Mouse (Mus musculus) intestine, embryonic 15.5 days (tissue): ENCODE measurements around the gene Ift88. TPM values are rescaled to one million over a fixed set of nuclear protein-coding genes. Genes with fewer than 3 reads are reported as not detected.

Experiments used
- ATAC-seq: fragments of 200-750 bp; cut with Nextera tagmentation; 2 replicates; pipeline ENCODE4 v1.8.0; 2017; ENCODE audit warnings: moderate TSS enrichment, moderate library complexity
- H3K27ac ChIP-seq: fragments of 300-500 bp; sonication (generic); 2 replicates; pipeline ENCODE4 v1.5.1; 2015; ENCODE audit warnings: mild to moderate bottlenecking, inconsistent platforms
- H3K27me3 ChIP-seq: fragments of 300-500 bp; sonication (generic); replicated peaks from 2 replicates; pipeline ENCODE4 v1.6.1; 2015; ENCODE audit warnings: inconsistent platforms
- H3K36me3 ChIP-seq: fragments of 300-500 bp; sonication (generic); 2 replicates; pipeline ENCODE4 v1.6.1; 2015; ENCODE audit warnings: inconsistent platforms
- H3K4me1 ChIP-seq: fragments of 300-500 bp; sonication (generic); replicated peaks from 2 replicates; pipeline ENCODE4 v1.6.1; 2015; ENCODE audit warnings: inconsistent platforms
- H3K4me2 ChIP-seq: fragments of 300-500 bp; sonication (generic); replicated peaks from 2 replicates; pipeline ENCODE4 v1.6.1; 2015; ENCODE audit warnings: mild to moderate bottlenecking, inconsistent platforms
- H3K4me3 ChIP-seq: fragments of 300-500 bp; sonication (generic); replicated peaks from 2 replicates; pipeline ENCODE4 v1.5.1; 2015; ENCODE audit warnings: inconsistent platforms
- H3K9ac ChIP-seq: fragments of 300-500 bp; sonication (generic); 2 replicates; pipeline ENCODE4 v1.6.1; 2015; ENCODE audit warnings: inconsistent platforms
- H3K9me3 ChIP-seq: fragments of 300-500 bp; sonication (generic); 2 replicates; pipeline ENCODE4 v1.6.1; 2016; ENCODE audit warnings: inconsistent platforms
- WGBS: fragments of 180-500 bp; shearing (Covaris S2); methylation state at CpG from one replicate; pipeline ENCODE4 v1.1.7; 2015; 5-methylcytosine and 5-hydroxymethylcytosine counted together
- polyA plus RNA-seq: library from polyadenylated mRNA; unstranded; fragments of >200 nt; fragmentation: Nextera tagmentation; extraction: Ambion mirVana; gene quantifications from 2 replicates; pipeline ENCODE4 v1.2.1, GENCODE M21; 2015

The Ift88 gene
- polyA plus RNA-seq, 1 experiment from 2014 or later = 11.9 TPM

DNA sequence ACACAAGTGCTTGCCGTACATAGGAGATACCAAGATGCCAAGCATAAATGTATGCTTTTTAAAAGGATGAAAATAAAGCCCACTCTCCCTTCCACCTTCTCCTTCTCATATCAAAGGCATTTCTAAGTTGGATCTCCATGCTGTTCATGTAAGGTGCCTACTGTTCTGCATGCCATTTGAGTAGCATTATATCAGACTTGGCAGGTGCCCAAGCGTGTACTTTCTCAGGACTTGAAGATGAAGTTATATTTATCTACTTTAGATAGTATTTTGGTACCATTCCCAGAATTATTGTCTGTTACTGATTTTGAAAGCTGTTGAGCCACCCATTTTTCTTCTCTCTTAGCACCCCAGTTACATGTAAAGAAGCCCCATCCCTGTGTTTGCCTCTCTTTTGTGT lies 51.2 kb downstream of the Ift88 start:
- no peak overlapping the region for H3K4me3 ChIP-seq
- no peak overlapping the region for H3K9ac ChIP-seq
- ATAC-seq = no peak
- no peaks in the 10 kb centered on the region for H3K27me3 ChIP-seq
- no peaks in the 10 kb centered on the region for H3K4me1 ChIP-seq
- WGBS = 83% methylated on average over 2 of the region's 2 CpGs
- H3K9me3 ChIP-seq = no peaks in the 10 kb centered on the region
- no peak overlapping the region for H3K27ac ChIP-seq
- H3K36me3 ChIP-seq = no peaks in the 10 kb centered on the region
- H3K4me2 ChIP-seq = no peak overlapping the region

GRCm38 (mm10) chr14:57482262-57482661 lies 58.4 kb downstream of the Ift88 start:
- WGBS = 89% methylated on average over 2 of the region's 2 CpGs
- Histone ChIP-seq H3K27me3 (no peaks in the 10 kb centered on the region), H3K4me2 (no peak overlapping the region), H3K9me3 (no peaks in the 10 kb centered on the region), H3K4me1 (no peaks in the 10 kb centered on the region), H3K9ac (no peak overlapping the region), H3K27ac (no peak overlapping the region), H3K4me3 (no peak overlapping the region), H3K36me3 (no peaks in the 10 kb centered on the region)
- no peak for ATAC-seq

DNA sequence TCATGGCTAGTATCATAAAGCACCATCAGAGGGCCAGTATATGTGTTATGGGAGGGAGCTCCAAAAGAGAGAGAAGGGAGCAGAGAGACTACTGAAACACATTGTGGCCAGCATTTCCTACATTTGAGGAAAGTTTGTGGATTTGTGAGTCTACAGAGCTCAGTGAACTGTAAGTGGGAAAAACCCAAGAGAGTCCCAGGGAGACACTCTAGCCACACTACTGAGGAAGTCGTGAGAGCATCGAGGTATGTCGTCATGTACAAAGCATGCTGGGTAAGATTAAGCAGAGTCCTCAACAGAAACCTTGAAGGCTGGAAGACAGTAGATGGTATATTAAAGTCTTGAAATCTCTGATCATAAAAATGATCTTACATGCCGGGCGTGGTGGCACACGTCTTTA lies 60.3 kb downstream of the Ift88 start:
- Histone ChIP-seq H3K36me3 (no peaks in the 10 kb centered on the region), H3K9ac (no peak overlapping the region), H3K27ac (no peak overlapping the region), H3K9me3 (no peaks in the 10 kb centered on the region), H3K4me1 (no peaks in the 10 kb centered on the region), H3K4me2 (no peak overlapping the region), H3K4me3 (no peak overlapping the region), H3K27me3 (no peaks in the 10 kb centered on the region)
- no peak for ATAC-seq
- WGBS = 94% methylated on average over 6 of the region's 6 CpGs

DNA sequence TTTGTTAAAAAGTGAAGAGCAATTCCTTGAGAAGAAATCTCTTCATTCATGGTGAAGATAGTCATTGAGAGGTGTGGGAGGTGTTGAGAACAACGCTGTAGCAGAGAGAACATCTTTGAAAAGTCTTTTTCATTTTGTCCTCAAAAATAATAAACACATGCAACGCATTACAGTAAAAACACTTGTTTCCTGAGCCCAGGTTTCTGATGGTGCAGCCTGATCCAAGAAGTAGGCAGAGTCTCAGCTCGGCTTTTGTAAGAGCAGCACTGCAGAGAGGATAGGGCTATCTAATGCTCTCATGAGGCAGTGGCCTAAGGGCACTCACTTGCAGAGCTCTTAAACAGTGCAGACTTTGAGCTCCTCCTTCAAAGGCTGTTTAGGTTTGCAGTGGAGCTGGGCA lies 65.8 kb downstream of the Ift88 start:
- Histone ChIP-seq H3K4me3 (no peak overlapping the region), H3K4me1 (no peaks in the 10 kb centered on the region), H3K27ac (no peak overlapping the region), H3K27me3 (no peaks in the 10 kb centered on the region), H3K9me3 (no peaks in the 10 kb centered on the region), H3K36me3 (no peaks in the 10 kb centered on the region), H3K9ac (no peak overlapping the region), H3K4me2 (no peak overlapping the region)
- 79% methylated on average over 3 of the region's 3 CpGs for WGBS
- ATAC-seq = no peak

DNA sequence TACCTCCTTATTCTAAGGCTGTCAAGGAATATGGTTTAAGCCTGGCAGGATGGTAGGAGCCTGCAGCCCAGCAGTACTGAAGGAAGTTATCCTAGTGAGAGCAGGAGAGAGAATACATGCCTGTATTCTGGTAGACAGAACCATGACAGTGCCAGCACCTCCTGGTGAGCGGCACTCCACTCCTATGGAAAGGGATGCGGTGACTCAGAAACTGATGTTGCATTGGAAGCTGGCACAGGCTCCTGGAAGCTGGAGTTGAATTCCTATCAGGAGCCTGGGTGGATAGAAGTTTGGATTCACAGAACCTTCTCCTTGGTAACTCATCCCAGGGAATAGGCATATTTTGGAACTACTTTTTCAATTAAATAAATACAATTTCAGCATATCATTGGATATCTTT lies 70.0 kb downstream of the Ift88 start:
- no peak overlapping the region for H3K27ac ChIP-seq
- no peaks in the 10 kb centered on the region for H3K36me3 ChIP-seq
- ATAC-seq = no peak
- no peak overlapping the region for H3K4me2 ChIP-seq
- 93% methylated on average over 2 of the region's 2 CpGs for WGBS
- no peaks in the 10 kb centered on the region for H3K9me3 ChIP-seq
- H3K4me3 ChIP-seq = no peak overlapping the region
- H3K4me1 ChIP-seq = no peaks in the 10 kb centered on the region
- H3K9ac ChIP-seq = no peak overlapping the region
- H3K27me3 ChIP-seq = no peaks in the 10 kb centered on the region

- Histone ChIP-seq H3K4me2 (no peak overlapping the region), H3K4me3 (no peak overlapping the region), H3K36me3 (no peaks in the 10 kb centered on the region), H3K9me3 (no peaks in the 10 kb centered on the region), H3K4me1 (no peaks in the 10 kb centered on the region), H3K27ac (no peak overlapping the region), H3K9ac (no peak overlapping the region), H3K27me3 (no peaks in the 10 kb centered on the region)
- no peak for ATAC-seq
- 88% methylated on average over 6 of the region's 6 CpGs for whole genome bisulfite sequencing
Measured at GRCm38 (mm10) chr14:57503729-57504128, 79.9 kb downstream of the Ift88 start.

- no peaks in the 10 kb centered on the region for H3K27me3 ChIP-seq
- H3K9me3 ChIP-seq = no peaks in the 10 kb centered on the region
- H3K4me3 ChIP-seq = no peak overlapping the region
- H3K4me2 ChIP-seq = no peak overlapping the region
- no peaks in the 10 kb centered on the region for H3K36me3 ChIP-seq
- 57% methylated on average over 6 of the region's 6 CpGs for WGBS
- peak; percentile 23; the same call in 1 of the 2 replicates for ATAC-seq
- H3K9ac ChIP-seq = no peak overlapping the region
- H3K4me1 ChIP-seq = no peaks in the 10 kb centered on the region
- H3K27ac ChIP-seq = no peak overlapping the region
Measured at GRCm38 (mm10) chr14:57509554-57509953, 85.7 kb downstream of the Ift88 start.

- Histone ChIP-seq H3K4me3 (no peak overlapping the region), H3K27me3 (no peaks in the 10 kb centered on the region), H3K9ac (no peak overlapping the region), H3K4me2 (no peak overlapping the region), H3K36me3 (no peaks in the 10 kb centered on the region), H3K4me1 (no peaks in the 10 kb centered on the region), H3K27ac (no peak overlapping the region), H3K9me3 (no peaks in the 10 kb centered on the region)
- WGBS = 34% methylated on average over 6 of the region's 6 CpGs
- no peak for ATAC-seq
Measured at GRCm38 (mm10) chr14:57515156-57515762, 91.4 kb downstream of the Ift88 start.

- Histone ChIP-seq H3K9me3 (no peaks in the 10 kb centered on the region), H3K36me3 (no peaks in the 10 kb centered on the region), H3K27ac (no peak overlapping the region), H3K4me3 (no peak overlapping the region), H3K4me1 (no peaks in the 10 kb centered on the region), H3K4me2 (no peak overlapping the region), H3K27me3 (no peaks in the 10 kb centered on the region), H3K9ac (no peak overlapping the region)
- ATAC-seq = no peak
- 89% methylated on average over 7 of the region's 7 CpGs for WGBS
Measured at GRCm38 (mm10) chr14:57517001-57517400, 93.1 kb downstream of the Ift88 start.

- Histone ChIP-seq H3K9ac (no peak overlapping the region), H3K4me1 (peaks cover 7% of the 10 kb centered on the region), H3K27me3 (no peaks in the 10 kb centered on the region), H3K27ac (no peak overlapping the region), H3K4me3 (no peak overlapping the region), H3K36me3 (no peaks in the 10 kb centered on the region), H3K4me2 (peak overlapping the region; percentile 86), H3K9me3 (no peaks in the 10 kb centered on the region)
- 82% methylated on average over 9 of the region's 9 CpGs for WGBS
- ATAC-seq = no peak
Measured at GRCm38 (mm10) chr14:57523762-57524161, 99.9 kb downstream of the Ift88 start.

GRCm38 (mm10) chr14:57524671-57525387 lies 101.0 kb downstream of the Ift88 start, which contains the start of gene Il17d:
Il17d (plus strand) TSS chr14:57524777.
- WGBS = under 1% methylated on average over 78 of the region's 104 CpGs
- no peaks in the 10 kb centered on the region for H3K36me3 ChIP-seq
- H3K4me3 ChIP-seq = peak within 1 kb of the TSS; percentile 77
- H3K27ac ChIP-seq = peak within 1 kb of the TSS; percentile 87
- H3K27me3 ChIP-seq = no peaks in the 10 kb centered on the region
- H3K9me3 ChIP-seq = no peaks in the 10 kb centered on the region
- peak within 1 kb of the TSS; percentile 86 for H3K4me2 ChIP-seq
- H3K9ac ChIP-seq = peak within 1 kb of the TSS; percentile 78
- peaks cover 7% of the 10 kb centered on the region for H3K4me1 ChIP-seq
- ATAC-seq = peak; percentile 57

DNA sequence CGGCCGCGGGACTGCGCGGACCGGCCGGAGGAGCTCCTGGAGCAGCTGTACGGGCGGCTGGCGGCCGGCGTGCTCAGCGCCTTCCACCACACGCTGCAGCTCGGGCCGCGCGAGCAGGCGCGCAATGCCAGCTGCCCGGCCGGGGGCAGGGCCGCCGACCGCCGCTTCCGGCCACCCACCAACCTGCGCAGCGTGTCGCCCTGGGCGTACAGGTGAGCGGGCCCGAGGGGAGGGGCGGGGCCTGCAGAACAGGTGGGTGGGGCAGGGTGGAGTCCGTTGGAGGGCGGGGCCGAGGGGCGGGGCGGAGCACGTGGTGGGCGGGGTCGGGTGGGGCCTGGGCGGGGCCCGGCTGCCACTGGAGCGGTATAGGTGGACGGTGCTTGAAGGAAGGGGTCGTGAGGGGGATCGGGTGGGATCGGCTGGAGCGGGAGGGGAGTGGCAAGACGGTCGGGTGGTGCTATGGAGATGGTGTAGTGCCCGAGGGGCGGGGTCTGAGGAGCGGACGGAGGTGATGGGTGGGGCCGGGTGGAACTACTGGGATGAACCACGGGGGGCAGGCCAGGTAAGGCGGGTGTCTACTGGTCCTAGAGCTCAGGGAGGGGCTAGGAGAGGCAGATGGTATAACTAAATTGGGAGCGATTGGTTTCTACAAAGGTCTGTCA lies 101.7 kb downstream of the Ift88 start:
- 1% methylated on average over 57 of the region's 60 CpGs for WGBS
- Histone ChIP-seq H3K9me3 (no peaks in the 10 kb centered on the region), H3K27me3 (no peaks in the 10 kb centered on the region), H3K4me3 (peak overlapping the region; percentile 77), H3K27ac (peak overlapping the region; percentile 87), H3K9ac (peak overlapping the region; percentile 78), H3K36me3 (no peaks in the 10 kb centered on the region), H3K4me2 (peak overlapping the region; percentile 86), H3K4me1 (peaks cover 7% of the 10 kb centered on the region)
- peak; percentile 91 for ATAC-seq
